Mouse (Mus musculus): ENCODE results near the gene Ptpn7.
"Not testable (repeated sequence)": the region's sequence is repeated elsewhere in the genome, so short reads cannot be mapped to it uniquely, and the experiment has no call there.

Ptpn7 gene

GRCm38 (mm10) chr1:135159556-135160123, 27.1 kb downstream of the Ptpn7 start:
- DNase-seq: no peak

GRCm38 (mm10) chr1:135160411-135161050, 28.0 kb downstream of the Ptpn7 start:
- no peak for DNase-seq

GRCm38 (mm10) chr1:135162720-135163119, 30.2 kb downstream of the Ptpn7 start:
- DNase-seq: no peak

- DNase-seq: no peak
These were observed 34.9 kb downstream of the Ptpn7 start, which contains the start of gene Gpr37l1 for GRCm38 (mm10) chr1:135167435-135167834. Gene Gpr37l1, minus strand, starts transcription at chr1:135167681.

GRCm38 (mm10) chr1:135168453-135169200, 36.1 kb downstream of the Ptpn7 start:
- peak; percentile 46 to 66 for DNase-seq

- DNase-seq: peak in 1 of 2 experiments; percentile 55
These were observed 37.2 kb downstream of the Ptpn7 start for GRCm38 (mm10) chr1:135169556-135170224.

- DNase-seq: no peak
These were observed 37.8 kb downstream of the Ptpn7 start for GRCm38 (mm10) chr1:135170299-135170698.

- no peak for DNase-seq
These were observed 38.7 kb downstream of the Ptpn7 start for GRCm38 (mm10) chr1:135171202-135171601.

GRCm38 (mm10) chr1:135171984-135172383, 39.5 kb downstream of the Ptpn7 start:
- DNase-seq: peak; percentile 71 to 80

- DNase-seq: no peak
These were observed 40.8 kb downstream of the Ptpn7 start for GRCm38 (mm10) chr1:135173311-135173710.

GRCm38 (mm10) chr1:135175176-135175575, 42.7 kb downstream of the Ptpn7 start:
- no peak for DNase-seq

- DNase-seq: peak; percentile 20 to 53
These were observed 45.2 kb downstream of the Ptpn7 start for GRCm38 (mm10) chr1:135177724-135178123.

- DNase-seq: no peak
These were observed 46.4 kb downstream of the Ptpn7 start for GRCm38 (mm10) chr1:135178863-135179262.

GRCm38 (mm10) chr1:135180830-135181229, 48.3 kb downstream of the Ptpn7 start:
- no peak for DNase-seq

GRCm38 (mm10) chr1:135181275-135181674, 48.8 kb downstream of the Ptpn7 start:
- DNase-seq: no peak

GRCm38 (mm10) chr1:135181880-135182623, 49.6 kb downstream of the Ptpn7 start:
- peak; percentile 48 to 63 for DNase-seq

- DNase-seq: no peak
These were observed 50.5 kb downstream of the Ptpn7 start for GRCm38 (mm10) chr1:135182975-135183374.

GRCm38 (mm10) chr1:135183448-135183847, 50.9 kb downstream of the Ptpn7 start:
- no peak for DNase-seq

GRCm38 (mm10) chr1:135183941-135184570, 51.6 kb downstream of the Ptpn7 start:
- DNase-seq: no peak

- no peak for DNase-seq
These were observed 53.4 kb downstream of the Ptpn7 start for GRCm38 (mm10) chr1:135185936-135186335.

- DNase-seq: no peak
These were observed 53.9 kb downstream of the Ptpn7 start for GRCm38 (mm10) chr1:135186427-135186826.

GRCm38 (mm10) chr1:135187016-135187415, 54.5 kb downstream of the Ptpn7 start:
- DNase-seq: not testable (repeated sequence)
